Mouse (Mus musculus) G1E (cell line): ENCODE measurements around the gene Dusp19.

Experiments used
- CTCF ChIP-seq: IDR thresholded peaks from 2 replicates; pipeline ENCODE4 v1.5.1; 2012; ENCODE audit warnings: low read depth, low read length, inconsistent platforms, mixed read lengths
- GATA1 ChIP-seq: IDR thresholded peaks from 2 replicates; pipeline ENCODE4 v1.6.1; 2012; ENCODE audit warnings: borderline replicate concordance, low read length, inconsistent platforms, mixed read lengths
- POLR2AphosphoS5 ChIP-seq: IDR thresholded peaks from 2 replicates; pipeline ENCODE4 v1.6.1; 2012; ENCODE audit warnings: low read depth, low read length, inconsistent platforms; ENCODE audit not compliant: insufficient replicate concordance
- TAL1 ChIP-seq: conservative IDR thresholded peaks from 2 replicates; pipeline ENCODE4 v1.6.1; 2012; ENCODE audit warnings: low read depth, low read length, inconsistent platforms, mixed read lengths

DNA sequence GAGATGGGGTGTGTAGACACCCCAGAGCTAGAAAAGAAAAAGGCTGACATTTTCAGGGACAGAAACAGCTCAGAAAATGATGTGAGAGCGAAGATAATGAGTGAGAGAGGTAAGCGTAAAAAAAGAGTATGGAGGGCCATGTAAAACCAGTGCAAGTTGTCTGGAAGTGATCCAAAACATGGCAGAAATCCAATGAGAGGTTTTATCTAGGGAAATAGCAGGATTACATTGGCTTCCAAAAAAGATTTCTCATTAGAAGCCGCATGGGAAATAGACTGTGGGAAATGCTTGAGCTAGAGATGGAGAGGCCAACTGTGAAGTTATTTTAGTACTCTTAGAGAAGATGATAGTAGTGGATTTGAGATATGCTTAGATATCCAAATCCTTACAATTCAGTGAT is 5.1 kb downstream of the Dusp19 start:
- TF ChIP-seq POLR2AphosphoS5 (no peak), GATA1 (no peak), CTCF (no peak), TAL1 (no peak)
